Mouse (Mus musculus) naive thymus-derived CD4-positive, alpha-beta T cell, adult 5 months (primary cell): Measurements from ENCODE around the gene 1520401A03Rik. TPM values are rescaled to one million over a fixed set of nuclear protein-coding genes. Genes with fewer than 3 reads are reported as not detected.

ENCODE experiments used
- polyA plus RNA-seq: library from polyadenylated mRNA; unstranded; fragments of 100-300 nt; shearing (Covaris generic); gene quantifications from one replicate; pipeline ENCODE4 v1.2.1, GENCODE M21; 2017

The 1520401A03Rik gene
- 0.27 TPM for polyA plus RNA-seq

DNA sequence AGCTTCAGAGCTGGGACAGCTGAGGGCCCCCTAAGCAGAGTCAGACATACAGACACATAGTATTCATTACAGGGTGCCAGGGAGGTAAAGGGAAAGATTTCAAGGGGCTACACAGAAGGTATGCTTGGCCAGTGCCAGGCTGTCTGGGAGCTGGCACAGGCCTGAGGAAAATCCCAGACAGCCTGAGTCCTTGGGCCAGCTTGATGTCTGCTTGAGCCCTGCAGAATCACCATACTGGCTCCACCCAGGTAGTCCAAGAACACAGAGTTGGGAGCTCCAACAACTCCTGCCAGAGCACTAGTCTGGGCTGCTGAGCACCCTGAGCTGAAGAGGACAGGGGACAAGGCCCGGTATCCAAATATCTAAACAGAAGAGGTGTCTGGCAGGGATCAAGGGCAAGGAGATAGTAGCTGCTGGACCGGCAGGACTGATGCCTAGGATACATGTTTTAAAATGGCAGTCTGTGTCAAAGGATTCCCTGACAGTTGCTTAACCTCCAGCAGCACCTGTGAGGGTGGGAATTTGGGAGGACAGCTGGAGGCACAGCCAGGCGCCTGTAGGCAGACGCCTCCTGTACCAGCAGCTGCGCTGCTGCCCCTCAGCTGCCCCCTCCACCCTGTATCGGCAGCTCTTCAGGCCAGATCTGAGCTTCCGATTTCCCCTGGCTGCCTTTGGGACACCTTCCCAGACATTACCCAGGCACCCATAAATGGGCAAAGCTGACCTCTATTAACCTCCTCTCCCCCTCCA, at the start of gene 1520401A03Rik:
Gene 1520401A03Rik (minus strand): TSS at position 408 of the 750 bp plus-strand sequence.

GRCm38 (mm10) chr17:23771284-23772218, 49.0 kb upstream of the 1520401A03Rik start, which contains the start of gene Flywch1:
Gene Flywch1 (minus strand): TSS chr17:23771602.

GRCm38 (mm10) chr17:23745301-23746251, 23.0 kb upstream of the 1520401A03Rik start, which contains the start of gene Kremen2:
Gene Kremen2 (minus strand): TSS chr17:23745833.

GRCm38 (mm10) chr17:23740598-23741021, 18.0 kb upstream of the 1520401A03Rik start, which contains the start of gene Paqr4:
Gene Paqr4 (minus strand): TSS chr17:23740867.

DNA sequence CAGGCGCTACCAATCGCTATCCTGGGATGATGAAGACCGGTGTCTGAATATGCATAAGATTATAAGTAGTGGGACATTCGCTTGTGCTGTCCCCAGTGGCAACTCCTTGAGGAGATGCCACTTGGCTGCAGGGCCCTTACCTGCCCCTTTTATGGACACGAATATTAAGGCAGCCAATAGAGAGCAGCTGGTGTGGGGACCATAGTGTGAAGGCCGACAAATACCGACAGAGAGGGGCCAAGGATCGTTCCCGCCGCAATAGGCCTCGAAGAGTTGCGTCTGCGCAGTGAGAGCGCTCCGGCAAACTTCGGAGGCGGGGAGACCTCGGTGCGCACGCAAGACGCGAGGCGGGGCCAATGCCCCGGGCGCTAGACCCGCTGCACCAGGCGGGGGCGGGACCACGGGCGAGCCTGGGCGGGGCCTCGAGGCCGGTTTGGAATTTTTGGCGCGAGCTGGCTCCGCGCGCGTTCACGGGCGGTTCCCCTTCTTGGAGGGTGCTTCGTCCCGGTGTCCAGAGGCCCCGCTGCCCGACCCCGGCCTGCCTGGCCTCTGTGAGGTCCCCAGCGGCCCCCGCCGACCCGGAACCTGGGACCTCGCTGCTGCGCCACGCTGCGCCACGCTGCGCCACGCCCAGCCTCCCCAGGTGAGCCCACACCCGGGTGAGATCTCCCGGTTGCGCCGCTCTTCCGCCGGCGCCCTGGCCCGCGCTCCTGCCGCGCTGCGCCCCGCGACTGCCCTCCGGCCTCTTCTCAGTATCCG, 3.6 kb upstream of the 1520401A03Rik start, which contains the start of gene Pkmyt1:
Gene Pkmyt1 (plus strand): TSS at position 338 of the 759 bp plus-strand sequence.

GRCm38 (mm10) chr17:23683856-23684672, 38.5 kb downstream of the 1520401A03Rik start, which contains the start of gene Cldn9:
Gene Cldn9 (minus strand): TSS chr17:23684026.

DNA sequence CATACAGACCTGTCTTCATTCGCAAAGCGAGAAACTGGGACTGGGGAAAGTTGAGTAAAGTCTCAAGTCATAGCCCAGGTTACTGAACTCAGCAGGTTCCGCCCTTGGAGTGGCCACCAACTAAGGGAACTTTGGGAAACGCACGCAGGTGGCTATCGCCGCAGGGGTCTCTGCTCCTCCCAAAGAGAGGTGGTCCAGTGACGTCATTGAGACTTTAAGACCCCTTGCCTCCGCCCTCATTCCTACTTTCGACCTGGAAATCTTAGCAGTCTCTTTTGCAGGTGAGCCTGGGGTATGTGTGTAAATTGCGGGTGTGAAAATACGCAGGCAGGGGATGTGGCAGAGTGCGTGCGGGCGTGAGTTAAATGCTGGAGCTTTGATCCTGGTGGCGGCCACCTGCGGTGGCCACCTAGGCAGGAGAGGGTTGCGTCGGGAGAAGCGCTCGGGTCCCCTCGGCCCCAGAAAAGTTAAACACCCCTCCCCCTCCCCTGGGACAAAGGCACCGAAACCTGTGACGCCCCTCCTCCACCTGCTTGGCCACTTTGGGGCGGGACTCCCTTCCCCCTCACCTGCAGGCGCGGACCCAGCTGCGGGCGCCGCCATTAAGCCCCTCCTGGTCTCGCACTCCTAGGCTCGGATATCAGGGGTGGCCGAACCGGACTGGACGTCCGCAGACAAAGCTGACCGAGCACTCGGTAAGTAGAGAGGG, 43.3 kb downstream of the 1520401A03Rik start, which contains the start of gene Cldn6:
Gene Cldn6 (plus strand): TSS at position 123 of the 709 bp plus-strand sequence.

GRCm38 (mm10) chr17:23677236-23677679, 45.3 kb downstream of the 1520401A03Rik start, which contains the start of gene Tnfrsf12a:
Gene Tnfrsf12a (minus strand): TSS chr17:23677468.

DNA sequence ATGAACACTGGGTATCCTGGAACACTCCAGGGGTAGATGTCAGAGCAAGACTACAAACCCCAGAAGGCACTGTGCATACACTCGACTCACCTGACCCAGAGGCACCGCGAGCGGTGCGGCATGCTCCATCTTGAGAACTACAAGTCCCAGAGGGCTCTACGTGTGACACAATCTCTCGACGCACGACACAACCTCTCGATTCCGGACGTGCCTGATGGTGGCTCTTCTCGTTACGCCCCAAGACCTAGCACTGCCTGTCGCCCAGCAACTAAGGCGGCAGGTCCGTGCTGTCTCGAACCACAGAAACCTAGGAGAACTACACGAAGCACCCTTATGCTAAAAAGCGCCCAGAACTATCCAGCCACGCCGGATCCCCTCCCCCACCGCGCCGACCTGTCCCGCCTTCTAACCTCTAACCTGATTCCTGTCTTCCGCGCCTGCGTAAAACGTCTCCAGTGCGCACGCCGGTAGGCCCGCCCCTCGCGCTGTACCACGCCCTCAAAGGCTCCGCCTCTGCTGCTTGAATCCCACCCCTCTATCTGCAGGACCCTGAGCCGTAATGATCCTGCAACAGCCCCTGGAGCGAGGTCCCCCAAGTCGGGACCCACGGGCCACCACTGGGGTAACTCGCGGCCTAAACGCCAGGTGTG, 49.0 kb downstream of the 1520401A03Rik start, which contains the start of the genes Hcfc1r1 and Thoc6:
Gene Hcfc1r1 (plus strand): TSS at position 173 of the 650 bp plus-strand sequence.
Gene Thoc6 (minus strand): TSS at position 459 of the 650 bp plus-strand sequence.

DNA sequence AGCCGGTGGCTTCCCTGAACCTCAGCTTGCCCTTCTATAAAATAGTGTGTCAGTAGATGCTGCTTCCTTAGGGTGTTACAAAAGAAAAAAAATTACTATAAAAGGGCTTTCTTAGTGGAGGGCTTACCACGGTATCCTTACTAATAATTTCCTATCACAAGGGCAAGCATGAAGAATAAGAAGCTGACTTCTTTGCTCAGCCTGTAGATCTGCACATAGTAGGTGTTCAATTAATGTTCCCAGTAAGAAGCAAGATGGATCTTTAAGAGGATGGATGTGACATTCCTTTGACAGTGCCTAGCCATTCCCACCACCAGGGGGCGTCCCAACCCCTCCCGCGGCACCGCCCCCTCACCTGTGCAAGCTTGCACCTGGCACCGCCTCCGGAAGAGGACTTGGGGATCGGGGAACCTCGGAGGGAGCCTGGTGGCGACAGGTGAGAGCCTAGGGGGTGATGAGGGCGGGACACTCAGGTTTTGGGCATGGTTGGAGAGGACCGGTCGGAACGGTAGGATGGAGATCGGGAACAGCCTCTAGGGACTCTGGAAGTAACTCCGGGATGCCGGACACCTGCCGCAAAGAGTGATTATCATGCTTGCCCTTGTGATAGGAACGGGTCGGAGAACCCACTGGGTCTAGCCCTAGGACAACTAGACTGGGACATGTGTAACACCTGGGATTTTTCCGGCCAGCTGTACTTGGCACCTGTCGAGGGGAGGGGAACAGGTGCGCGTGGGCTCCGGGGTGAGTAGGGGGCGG, 62.3 kb downstream of the 1520401A03Rik start, which contains the start of gene Bicdl2:
Gene Bicdl2 (plus strand): TSS at position 390 of the 759 bp plus-strand sequence.

Other genes with a start within 250 kb of the 1520401A03Rik start
- not detected for gene Vmn2r117, start 243.1 kb downstream of the 1520401A03Rik start, polyA plus RNA-seq
- gene Zfp213, start 158.5 kb downstream of the 1520401A03Rik start, polyA plus RNA-seq: 8.3 TPM
- gene Zfp13, start 123.3 kb downstream of the 1520401A03Rik start, polyA plus RNA-seq: not detected
- 19.6 TPM for gene Zscan10, start 121.9 kb downstream of the 1520401A03Rik start, polyA plus RNA-seq
- not detected for gene Mmp25, start 77.5 kb downstream of the 1520401A03Rik start, polyA plus RNA-seq
- gene Bicdl2, start 62.3 kb downstream of the 1520401A03Rik start, polyA plus RNA-seq: not detected
- 46.7 TPM for gene Hcfc1r1, start 49.2 kb downstream of the 1520401A03Rik start, polyA plus RNA-seq
- gene Thoc6, start 48.9 kb downstream of the 1520401A03Rik start, polyA plus RNA-seq: 35.4 TPM
- 38.8 TPM for gene Tnfrsf12a, start 45.3 kb downstream of the 1520401A03Rik start, polyA plus RNA-seq
- gene Cldn6, start 43.5 kb downstream of the 1520401A03Rik start, polyA plus RNA-seq: not detected
- gene Cldn9, start 38.8 kb downstream of the 1520401A03Rik start, polyA plus RNA-seq: not detected
- 57.3 TPM for gene Pkmyt1, start 3.6 kb upstream of the 1520401A03Rik start, polyA plus RNA-seq
- gene Paqr4, start 18.1 kb upstream of the 1520401A03Rik start, polyA plus RNA-seq: 1.00 TPM
- 0.81 TPM for gene Kremen2, start 23.1 kb upstream of the 1520401A03Rik start, polyA plus RNA-seq
- gene Flywch1, start 48.8 kb upstream of the 1520401A03Rik start, polyA plus RNA-seq: 23.4 TPM
- not detected for gene Flywch2, start 63.3 kb upstream of the 1520401A03Rik start, polyA plus RNA-seq
- gene Srrm2, start 67.7 kb upstream of the 1520401A03Rik start, polyA plus RNA-seq: 1,111 TPM
- gene Elob, start 106.4 kb upstream of the 1520401A03Rik start, polyA plus RNA-seq: 324 TPM
- gene Prss33, start 113.3 kb upstream of the 1520401A03Rik start, polyA plus RNA-seq: not detected
- not detected for gene Prss32, start 121.1 kb upstream of the 1520401A03Rik start, polyA plus RNA-seq
- gene Prss41, start 121.4 kb upstream of the 1520401A03Rik start, polyA plus RNA-seq: not detected
- not detected for gene Prss21, start 145.3 kb upstream of the 1520401A03Rik start, polyA plus RNA-seq
- not detected for gene Dcpp1, start 158.1 kb upstream of the 1520401A03Rik start, polyA plus RNA-seq
- not detected for gene Dcpp2, start 158.1 kb upstream of the 1520401A03Rik start, polyA plus RNA-seq
- gene Dcpp3, start 194.7 kb upstream of the 1520401A03Rik start, polyA plus RNA-seq: not detected
- not detected for gene Sbp, start 218.9 kb upstream of the 1520401A03Rik start, polyA plus RNA-seq
- not detected for gene Sbpl, start 232.5 kb upstream of the 1520401A03Rik start, polyA plus RNA-seq